Mouse (Mus musculus) heart, embryonic 16.5 days (tissue): ENCODE data around the gene AU018091. TPM values are rescaled to one million over a fixed set of nuclear protein-coding genes. Genes with fewer than 3 reads are reported as not detected.
"Not testable (repeated sequence)": the region's sequence is repeated elsewhere in the genome, so short reads cannot be mapped to it uniquely, and the experiment has no call there.

Experiments
- ATAC-seq: fragments of 200-750 bp; cut with Nextera tagmentation; replicated peaks from 2 replicates; pipeline ENCODE4 v1.8.0; 2017; ENCODE audit warnings: moderate number of reproducible peaks; ENCODE audit not compliant: insufficient read depth, low FRiP score; ENCODE audit errors: extremely low read depth
- H3K27ac ChIP-seq: fragments of 300-500 bp; sonication (generic); 2 replicates; pipeline ENCODE4 v1.5.1; 2014; ENCODE audit warnings: mild to moderate bottlenecking, low read length, control low read depth, moderate library complexity
- H3K27me3 ChIP-seq: fragments of 300-500 bp; sonication (generic); 2 replicates; pipeline ENCODE4 v1.6.1; 2014; ENCODE audit warnings: low read length, mixed read lengths; ENCODE audit not compliant: control insufficient read depth, insufficient read depth
- H3K36me3 ChIP-seq: fragments of 300-500 bp; sonication (generic); 2 replicates; pipeline ENCODE4 v1.6.1; 2014; ENCODE audit not compliant: control insufficient read depth, insufficient read depth
- H3K4me1 ChIP-seq: fragments of 300-500 bp; sonication (generic); 2 replicates; pipeline ENCODE4 v1.6.1; 2014; ENCODE audit warnings: low read length, mixed read lengths; ENCODE audit not compliant: control insufficient read depth, insufficient read depth
- H3K4me2 ChIP-seq: fragments of 300-500 bp; sonication (generic); 2 replicates; pipeline ENCODE4 v1.6.1; 2014; ENCODE audit warnings: low read depth, mild to moderate bottlenecking, control low read depth, low read length
- H3K4me3 ChIP-seq: fragments of 300-500 bp; sonication (generic); 2 replicates; pipeline ENCODE4 v1.5.1; 2014; ENCODE audit warnings: mild to moderate bottlenecking, control low read depth, low read length
- H3K9ac ChIP-seq: fragments of 300-500 bp; sonication (generic); 2 replicates; pipeline ENCODE4 v1.6.1; 2014; ENCODE audit warnings: low read length, control low read depth
- H3K9me3 ChIP-seq: fragments of 300-500 bp; sonication (generic); replicated peaks from 2 replicates; pipeline ENCODE4 v1.6.1; 2016; ENCODE audit warnings: low read length; ENCODE audit not compliant: control insufficient read depth
- WGBS: fragments of 180-500 bp; shearing (Covaris S2); extraction: QIAGEN DNeasy Blood & Tissue Kit; methylation state at CpG from one replicate; pipeline ENCODE4 v1.1.7; 2014; 5-methylcytosine and 5-hydroxymethylcytosine counted together
- polyA plus RNA-seq: library from polyadenylated mRNA; unstranded; fragments of >200 nt; fragmentation: Nextera tagmentation; extraction: Ambion mirVana; gene quantifications from 2 replicates; pipeline ENCODE4 v1.2.1, GENCODE M21; 2015

AU018091 gene
- polyA plus RNA-seq, 1 experiment from 2014 or later: not detected

- ATAC-seq: not testable (repeated sequence)
- WGBS: 77% methylated on average over 2 of the region's 2 CpGs
Measured at GRCm38 (mm10) chr7:3186726-3187125, 17.7 kb upstream of the AU018091 start.

GRCm38 (mm10) chr7:3186136-3186535 is 17.1 kb upstream of the AU018091 start:
- Histone ChIP-seq H3K27me3 (no peaks in the 10 kb centered on the region), H3K9me3 (no peaks in the 10 kb centered on the region), H3K36me3 (no peaks in the 10 kb centered on the region), H3K4me3 (no peak overlapping the region), H3K4me2 (no peak overlapping the region), H3K4me1 (no peaks in the 10 kb centered on the region), H3K27ac (no peak overlapping the region), H3K9ac (no peak overlapping the region)
- ATAC-seq: no peak
- 80% methylated on average over 1 of the region's 1 CpGs for WGBS

More at GRCm38 (mm10) chr7:3186726-3187125, 17.7 kb upstream of the AU018091 start:
- not testable (repeated sequence) for H3K4me1 ChIP-seq, H3K4me2 ChIP-seq, H3K36me3 ChIP-seq, H3K9me3 ChIP-seq, H3K27ac ChIP-seq, H3K27me3 ChIP-seq, H3K4me3 ChIP-seq, H3K9ac ChIP-seq

GRCm38 (mm10) chr7:3184394-3184793 is 15.4 kb upstream of the AU018091 start:
- Histone ChIP-seq H3K4me1 (no peaks in the 10 kb centered on the region), H3K36me3 (no peaks in the 10 kb centered on the region), H3K4me3 (no peak overlapping the region), H3K9me3 (no peaks in the 10 kb centered on the region), H3K27me3 (no peaks in the 10 kb centered on the region), H3K9ac (no peak overlapping the region), H3K27ac (no peak overlapping the region), H3K4me2 (no peak overlapping the region)
- WGBS: 38% methylated on average over 4 of the region's 4 CpGs
- ATAC-seq: no peak

GRCm38 (mm10) chr7:3180958-3181357 is 12.0 kb upstream of the AU018091 start:
- 78% methylated on average over 24 of the region's 24 CpGs for WGBS
- not testable (repeated sequence) for H3K4me2 ChIP-seq, ATAC-seq, H3K4me1 ChIP-seq, H3K4me3 ChIP-seq, H3K27me3 ChIP-seq, H3K36me3 ChIP-seq, H3K27ac ChIP-seq, H3K9me3 ChIP-seq, H3K9ac ChIP-seq

GRCm38 (mm10) chr7:3168296-3168695 is 707 bp downstream of the AU018091 start:
- Histone ChIP-seq H3K4me3 (no peak overlapping the region), H3K9me3 (no peaks in the 10 kb centered on the region), H3K4me2 (no peak overlapping the region), H3K4me1 (no peaks in the 10 kb centered on the region), H3K27me3 (no peaks in the 10 kb centered on the region), H3K36me3 (no peaks in the 10 kb centered on the region), H3K27ac (no peak overlapping the region), H3K9ac (no peak overlapping the region)
- WGBS: 67% methylated on average over 1 of the region's 1 CpGs
- no peak for ATAC-seq

GRCm38 (mm10) chr7:3166270-3166669 is 2.7 kb downstream of the AU018091 start:
- Histone ChIP-seq H3K9me3 (no peaks in the 10 kb centered on the region), H3K36me3 (no peaks in the 10 kb centered on the region), H3K4me3 (no peak overlapping the region), H3K4me1 (no peaks in the 10 kb centered on the region), H3K9ac (no peak overlapping the region), H3K27ac (no peak overlapping the region), H3K27me3 (no peaks in the 10 kb centered on the region), H3K4me2 (no peak overlapping the region)
- ATAC-seq: no peak
- WGBS: 90% methylated on average over 4 of the region's 4 CpGs

GRCm38 (mm10) chr7:3164991-3165390 is 4.0 kb downstream of the AU018091 start:
- Histone ChIP-seq H3K27me3 (no peaks in the 10 kb centered on the region), H3K9me3 (no peaks in the 10 kb centered on the region), H3K4me2 (no peak overlapping the region), H3K4me3 (no peak overlapping the region), H3K4me1 (no peaks in the 10 kb centered on the region), H3K9ac (no peak overlapping the region), H3K27ac (no peak overlapping the region), H3K36me3 (no peaks in the 10 kb centered on the region)
- ATAC-seq: no peak

GRCm38 (mm10) chr7:3164381-3164780 is 4.6 kb downstream of the AU018091 start:
- no peaks in the 10 kb centered on the region for H3K36me3 ChIP-seq
- H3K27me3 ChIP-seq: no peaks in the 10 kb centered on the region
- no peak overlapping the region for H3K4me2 ChIP-seq
- 71% methylated on average over 6 of the region's 6 CpGs for WGBS
- no peaks in the 10 kb centered on the region for H3K9me3 ChIP-seq
- no peak for ATAC-seq
- no peak overlapping the region for H3K9ac ChIP-seq
- no peak overlapping the region for H3K27ac ChIP-seq
- H3K4me3 ChIP-seq: no peak overlapping the region
- H3K4me1 ChIP-seq: no peaks in the 10 kb centered on the region

- Histone ChIP-seq H3K4me2 (no peak overlapping the region), H3K4me1 (no peaks in the 10 kb centered on the region), H3K9me3 (no peaks in the 10 kb centered on the region), H3K36me3 (no peaks in the 10 kb centered on the region), H3K4me3 (no peak overlapping the region), H3K27ac (no peak overlapping the region), H3K27me3 (no peaks in the 10 kb centered on the region), H3K9ac (no peak overlapping the region)
- 80% methylated on average over 1 of the region's 1 CpGs for WGBS
- ATAC-seq: no peak
Measured at GRCm38 (mm10) chr7:3150376-3150775, 18.6 kb downstream of the AU018091 start.

- Histone ChIP-seq H3K9me3 (no peaks in the 10 kb centered on the region), H3K4me2 (no peak overlapping the region), H3K36me3 (no peaks in the 10 kb centered on the region), H3K4me1 (no peaks in the 10 kb centered on the region), H3K4me3 (no peak overlapping the region), H3K9ac (no peak overlapping the region), H3K27ac (no peak overlapping the region), H3K27me3 (no peaks in the 10 kb centered on the region)
- no peak for ATAC-seq
Measured at GRCm38 (mm10) chr7:3146072-3146471, 22.9 kb downstream of the AU018091 start.
